Mouse (Mus musculus): ENCODE measurements around the gene Pum1.
A peak's percentile ranks its signal among the peaks of the same experiment; 100 is the strongest.
"Not testable (repeated sequence)": the region's sequence is repeated elsewhere in the genome, so short reads cannot be mapped to it uniquely, and the experiment has no call there.

Pum1 gene

DNA sequence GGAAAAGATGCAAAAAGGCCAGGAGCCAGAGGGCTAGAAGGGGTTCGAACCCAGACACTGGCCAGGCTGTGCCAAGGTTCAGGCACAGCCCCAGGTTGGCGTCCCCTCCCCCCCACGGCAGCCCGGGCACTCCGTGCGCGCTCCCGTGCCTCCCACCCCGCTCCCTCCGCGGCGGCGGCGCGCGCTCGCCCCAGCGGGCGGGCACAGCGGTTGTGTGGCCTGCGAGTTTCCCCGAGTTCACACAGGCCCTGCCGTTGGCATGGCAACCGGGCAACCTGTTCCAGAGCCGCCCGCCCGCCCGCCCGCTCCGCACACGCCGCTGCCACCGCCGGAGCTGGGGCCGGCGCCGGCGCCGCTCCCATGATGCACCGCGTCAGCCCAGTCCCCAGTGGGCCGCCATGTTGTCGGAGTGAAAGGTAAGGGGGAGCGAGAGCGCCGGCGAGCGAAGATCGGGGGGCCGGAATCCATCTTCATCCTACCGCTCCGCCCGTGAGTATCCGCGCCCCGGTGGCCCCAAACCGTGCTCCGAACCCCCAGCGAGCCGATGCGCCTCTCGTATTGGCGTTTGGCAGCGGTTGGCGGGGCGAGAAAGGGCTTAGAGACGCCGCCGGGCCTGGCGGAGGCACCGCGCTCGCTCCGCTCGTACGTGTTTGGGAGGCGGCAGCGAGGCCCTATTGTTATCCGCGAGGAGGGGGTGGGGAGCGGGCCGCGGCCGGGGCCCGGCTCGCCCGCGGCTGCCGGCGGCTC lies at the start of gene Pum1:
Pum1 (plus strand) TSS at position 343 of the 747 bp plus-strand sequence.
- peak; percentile 85 for DNase-seq (ENCODE audit: low read depth, low spot score)

DNA sequence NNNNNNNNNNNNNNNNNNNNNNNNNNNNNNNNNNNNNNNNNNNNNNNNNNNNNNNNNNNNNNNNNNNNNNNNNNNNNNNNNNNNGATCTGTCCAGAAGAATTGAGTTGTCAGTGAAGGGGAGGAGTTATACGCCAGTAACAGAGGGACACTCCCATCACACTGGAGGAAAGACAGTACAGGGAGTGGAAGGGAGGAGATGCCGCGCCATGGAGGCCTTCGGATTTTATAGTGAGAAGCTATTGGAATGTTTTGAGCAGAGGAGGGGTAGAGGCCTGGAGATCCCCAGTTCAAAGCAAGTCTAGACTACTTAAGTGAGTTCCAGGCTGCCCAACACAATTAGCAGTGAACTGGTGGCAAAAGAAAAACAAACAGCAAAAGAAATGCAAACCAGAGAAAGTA lies 33.7 kb upstream of the Pum1 start:
- DNase-seq (ENCODE audit: low read depth, low spot score) = no peak

DNA sequence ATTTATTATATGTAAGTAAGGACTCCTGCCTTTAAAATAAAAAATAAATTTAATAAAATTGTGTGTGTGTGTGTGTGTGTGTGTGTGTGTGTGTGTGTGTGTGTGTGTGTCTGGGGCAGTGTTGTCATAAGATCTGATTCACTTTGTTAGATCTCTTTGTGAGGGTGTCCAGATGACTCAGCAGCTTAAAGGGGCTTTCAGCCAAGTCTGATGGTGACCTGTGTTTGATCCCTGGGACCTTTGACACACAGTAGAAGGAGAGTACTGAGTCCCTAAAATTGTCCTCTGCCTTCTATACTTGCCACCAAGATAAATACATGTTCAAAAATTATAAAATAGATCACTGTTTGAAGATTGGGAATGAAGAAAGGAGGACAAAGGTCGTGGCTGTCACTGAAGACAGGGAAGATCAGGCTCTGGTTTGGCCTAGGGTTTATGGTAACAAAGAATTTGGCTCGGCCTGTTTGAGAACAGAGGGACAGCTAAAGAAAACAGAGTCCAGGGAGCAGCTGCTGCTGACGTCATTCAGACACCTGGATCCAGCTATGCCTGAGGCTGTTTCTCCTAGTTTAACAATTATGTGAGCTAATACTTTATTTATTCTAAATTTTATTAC lies 32.8 kb upstream of the Pum1 start:
- no peak for DNase-seq (ENCODE audit: low read depth, low spot score)

DNA sequence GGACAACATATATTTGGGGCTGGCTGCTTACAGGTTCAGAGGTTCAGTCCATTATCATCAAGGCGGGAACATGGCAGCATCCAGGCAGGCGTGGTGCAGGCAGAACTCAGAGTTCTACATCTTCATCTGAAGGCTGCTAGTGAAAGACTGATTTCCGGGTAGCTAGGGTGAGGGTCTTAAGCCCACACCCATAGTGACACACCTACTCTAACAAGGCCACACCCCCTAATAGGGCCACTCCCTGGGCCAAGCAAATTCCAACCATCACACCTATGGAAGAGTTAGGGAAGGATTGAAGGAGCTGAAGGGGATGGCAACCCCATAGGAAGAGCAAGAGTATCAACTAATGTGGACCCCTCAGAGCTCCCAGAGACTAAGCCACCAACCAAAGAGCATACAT lies 28.0 kb upstream of the Pum1 start:
- not testable (repeated sequence) for DNase-seq (ENCODE audit: low read depth, low spot score)

DNA sequence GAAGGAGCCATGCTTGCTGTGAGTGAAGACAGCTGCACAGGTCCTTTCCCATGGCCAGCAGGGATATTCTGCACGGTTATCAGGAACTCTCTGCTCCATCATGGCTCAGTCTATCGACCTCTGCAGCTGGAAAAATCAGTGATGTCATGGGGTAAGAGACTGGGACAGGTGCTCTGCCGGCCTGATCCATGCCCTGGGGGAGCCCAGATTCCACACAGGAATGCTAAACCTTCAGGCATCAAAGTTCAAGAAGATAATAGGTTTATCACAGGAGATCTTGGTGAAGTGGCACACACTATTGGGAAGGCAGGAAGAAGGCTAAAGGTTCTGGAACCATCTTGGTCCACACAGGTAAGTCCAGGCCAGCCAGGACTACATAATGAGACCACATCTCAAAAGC lies 26.4 kb upstream of the Pum1 start:
- DNase-seq (ENCODE audit: low read depth, low spot score) = no peak

DNA sequence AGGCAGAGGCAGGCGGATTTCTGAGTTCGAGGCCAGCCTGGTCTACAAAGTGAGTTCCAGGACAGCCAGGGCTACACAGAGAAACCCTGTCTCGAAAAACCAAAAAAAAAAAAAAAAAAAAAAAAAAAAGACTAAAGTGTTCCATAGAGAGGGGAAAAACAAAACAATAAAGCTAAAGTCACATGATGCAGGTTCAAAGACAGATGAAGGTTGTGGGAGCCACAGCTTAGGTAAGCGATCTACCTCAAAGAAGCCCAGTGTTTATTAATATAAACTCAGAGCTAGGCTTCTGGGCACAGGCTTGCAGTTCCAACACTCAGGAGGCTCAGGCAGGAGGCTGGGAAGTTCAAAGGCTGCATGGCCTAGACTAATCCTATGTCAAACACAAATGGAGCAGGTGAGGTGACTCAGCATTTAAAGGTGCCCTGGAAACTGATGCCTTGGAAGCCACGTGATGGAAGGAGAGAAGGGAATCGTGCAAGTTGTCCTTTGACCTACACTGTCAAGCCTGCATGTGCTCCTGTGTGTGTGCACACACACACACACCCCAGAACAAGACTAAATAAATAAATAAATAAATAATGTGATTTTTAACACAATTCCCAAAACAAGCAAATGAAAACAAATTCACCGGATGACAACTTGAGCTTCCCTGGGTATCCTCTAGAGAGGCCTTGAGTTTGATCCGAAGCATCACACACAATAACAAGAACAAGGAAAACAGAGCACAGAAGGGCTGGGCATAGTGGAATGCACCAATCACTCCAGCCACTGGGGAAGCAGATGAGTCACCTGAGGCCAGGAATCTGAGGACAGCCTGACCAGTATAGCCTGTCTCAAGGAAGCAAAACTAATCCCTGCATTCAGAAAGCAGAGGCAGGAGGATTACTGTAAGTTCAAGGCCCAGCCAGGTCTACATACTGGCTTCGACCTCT lies 25.4 kb upstream of the Pum1 start:
- no peak for DNase-seq (ENCODE audit: low read depth, low spot score)

DNA sequence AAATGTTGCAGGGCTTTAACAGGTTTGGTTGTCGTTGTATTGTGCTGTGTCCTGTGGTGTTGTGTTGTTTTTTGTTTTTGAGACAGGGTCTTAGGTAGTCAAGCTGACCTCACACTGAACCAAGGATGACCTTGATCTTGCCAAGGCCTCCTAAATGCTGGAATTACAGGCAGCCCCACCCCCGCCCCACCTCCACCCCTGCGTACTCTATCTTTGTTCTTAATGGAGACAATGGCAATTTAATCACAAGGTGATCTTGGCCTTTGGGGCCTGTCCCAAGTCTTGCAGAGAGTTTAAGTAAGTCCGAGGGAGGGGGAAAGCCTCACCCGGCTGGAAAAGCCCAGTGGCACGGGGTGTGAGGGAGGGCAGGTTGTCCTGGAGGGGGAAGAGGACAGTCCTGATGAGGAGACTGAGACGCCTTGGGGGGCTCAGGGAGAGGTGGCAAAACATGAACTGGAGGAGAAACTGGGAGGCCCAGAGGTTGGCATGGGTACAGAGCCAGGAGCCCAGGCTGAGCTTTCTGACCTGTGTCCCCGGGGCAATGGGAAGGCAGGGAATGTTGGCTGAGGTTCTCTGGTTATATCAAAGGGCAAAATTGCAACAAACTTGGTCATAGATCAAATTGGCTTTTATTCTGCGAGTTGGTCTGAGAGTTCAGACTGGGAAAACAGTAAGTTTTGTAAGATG lies 22.9 kb upstream of the Pum1 start:
- DNase-seq (ENCODE audit: low read depth, low spot score) = no peak

DNA sequence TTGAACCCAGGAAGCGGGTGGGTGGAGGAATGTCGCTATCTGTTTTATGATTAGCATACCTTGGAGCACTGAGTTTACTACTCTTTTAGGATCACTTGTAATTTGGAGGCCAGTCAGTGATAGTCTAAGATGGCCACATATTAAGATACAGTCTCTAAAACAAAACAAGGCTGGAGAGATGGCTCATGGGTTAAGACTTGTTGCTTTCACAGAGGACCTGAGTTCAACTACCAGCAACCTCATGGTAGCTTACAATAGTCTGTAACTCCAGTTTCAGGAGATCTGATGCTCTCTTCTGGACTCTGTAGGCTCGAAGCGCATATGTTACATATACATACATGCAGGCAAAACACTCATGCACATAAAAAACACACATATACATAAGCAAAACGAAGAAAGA lies 20.7 kb upstream of the Pum1 start:
- DNase-seq (ENCODE audit: low read depth, low spot score) = no peak

DNA sequence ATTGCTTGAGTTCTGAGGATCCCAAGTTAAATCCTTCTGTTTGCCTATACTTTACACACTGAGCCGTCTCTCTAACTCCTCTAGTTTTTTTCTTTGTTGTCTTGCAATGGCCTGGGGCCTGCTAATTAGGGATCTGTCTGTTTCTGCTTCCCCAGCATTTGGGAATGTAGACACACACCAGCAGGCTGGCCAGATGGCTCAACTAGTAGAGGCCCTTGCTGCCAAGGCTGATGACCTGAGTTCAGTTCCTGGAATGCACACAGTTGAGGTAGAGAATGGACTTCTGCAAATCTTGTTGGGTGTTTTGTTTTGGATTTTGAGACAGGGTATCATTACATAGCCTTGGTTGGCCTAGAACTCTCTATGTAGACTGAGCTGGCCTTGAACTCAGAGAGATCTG lies 17.7 kb upstream of the Pum1 start:
- no peak for DNase-seq (ENCODE audit: low read depth, low spot score)

DNA sequence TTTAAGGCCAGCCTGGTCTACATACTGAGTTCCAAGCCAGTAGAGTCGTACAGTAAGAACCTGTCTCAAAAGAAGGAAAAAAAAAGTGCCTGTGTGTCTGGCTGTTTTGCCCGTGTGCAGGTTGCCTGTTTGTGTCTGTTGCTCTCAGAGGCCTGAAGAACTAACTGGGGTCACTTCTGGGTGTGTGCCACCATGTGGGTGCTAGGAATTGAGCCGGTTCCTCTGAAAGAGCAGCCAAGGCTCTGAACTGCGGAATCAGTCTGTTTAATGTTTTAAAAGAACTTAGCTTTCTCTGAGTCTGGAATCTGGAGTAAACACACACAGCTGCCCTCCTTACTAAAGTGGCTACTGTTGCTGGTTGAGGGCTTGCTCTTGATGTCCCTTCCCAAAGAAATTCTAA lies 11.8 kb upstream of the Pum1 start:
- no peak for DNase-seq (ENCODE audit: low read depth, low spot score)

DNA sequence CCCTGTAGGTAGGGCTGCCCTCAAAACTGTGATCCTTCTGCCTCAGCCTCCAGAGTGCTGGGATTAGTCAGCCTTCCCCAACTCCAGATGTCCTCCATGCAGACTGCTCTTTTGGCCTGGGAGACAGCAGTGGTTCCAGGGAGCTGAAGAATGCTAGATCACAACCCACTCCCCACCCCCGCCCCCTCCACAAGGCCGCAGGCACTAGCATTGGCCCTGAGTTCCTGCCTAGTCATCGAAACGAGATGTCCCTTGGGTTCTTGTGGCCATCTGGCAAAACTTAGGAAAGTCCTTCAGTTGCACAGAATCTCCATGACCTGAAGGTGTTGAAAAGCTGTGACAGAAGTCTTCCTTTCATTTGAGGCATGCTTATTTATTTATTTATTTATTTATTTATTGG lies 10.6 kb upstream of the Pum1 start:
- DNase-seq (ENCODE audit: low read depth, low spot score) = no peak

DNA sequence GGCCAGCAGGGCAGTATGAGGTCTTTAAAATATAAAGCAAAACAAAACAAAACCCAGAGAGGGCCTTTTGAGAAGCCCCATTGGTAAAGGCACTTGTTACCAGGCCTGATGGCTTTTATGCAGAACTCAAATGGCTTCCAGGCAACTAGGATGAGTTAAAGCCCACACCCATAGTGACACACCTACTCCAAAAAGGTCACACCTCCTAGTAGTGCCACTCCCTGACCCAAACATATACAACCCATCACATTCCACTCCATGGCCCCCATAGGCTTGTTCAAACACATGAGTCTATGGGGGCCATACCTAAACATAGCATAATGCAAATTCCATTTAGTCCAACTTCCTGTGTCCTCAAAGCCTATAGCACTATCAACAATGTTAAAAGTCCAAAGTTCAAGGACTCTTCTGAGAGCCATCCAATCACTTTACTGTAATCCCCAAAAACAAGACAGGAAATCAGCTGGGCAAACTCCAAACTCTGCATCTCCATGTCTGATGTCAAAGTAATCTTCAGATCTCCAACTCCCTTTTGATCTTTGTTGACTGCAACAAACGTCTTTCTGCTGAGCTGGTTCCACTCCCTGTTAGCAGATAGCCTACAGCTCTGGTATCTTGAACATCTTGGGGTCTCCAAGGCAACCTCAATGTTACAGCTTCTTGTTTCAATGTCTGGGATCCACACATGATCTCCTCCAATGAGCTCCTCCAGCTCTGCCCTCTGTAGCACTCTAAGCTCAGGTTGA lies 5.1 kb upstream of the Pum1 start:
- DNase-seq (ENCODE audit: low read depth, low spot score) = no peak

DNA sequence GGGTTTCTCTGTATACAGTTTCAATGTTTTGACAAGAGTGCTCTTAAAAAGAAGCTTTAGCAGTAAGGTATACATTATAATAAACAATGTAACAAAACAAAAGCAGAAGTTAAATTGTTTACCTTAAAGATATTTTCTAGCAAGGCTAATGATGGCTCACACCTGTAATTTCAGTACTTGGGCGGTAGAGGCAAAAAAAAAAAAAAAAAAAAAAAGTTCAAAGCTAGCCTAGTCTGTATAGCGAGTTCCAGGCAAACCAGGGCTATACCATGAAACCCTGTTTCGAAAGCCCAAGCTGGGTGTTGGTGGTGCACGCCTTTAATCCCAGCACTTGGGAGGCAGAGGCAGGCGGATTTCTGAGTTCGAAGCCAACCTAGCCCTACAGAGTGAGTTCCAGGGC lies 3.7 kb upstream of the Pum1 start:
- DNase-seq (ENCODE audit: low read depth, low spot score) = no peak

DNA sequence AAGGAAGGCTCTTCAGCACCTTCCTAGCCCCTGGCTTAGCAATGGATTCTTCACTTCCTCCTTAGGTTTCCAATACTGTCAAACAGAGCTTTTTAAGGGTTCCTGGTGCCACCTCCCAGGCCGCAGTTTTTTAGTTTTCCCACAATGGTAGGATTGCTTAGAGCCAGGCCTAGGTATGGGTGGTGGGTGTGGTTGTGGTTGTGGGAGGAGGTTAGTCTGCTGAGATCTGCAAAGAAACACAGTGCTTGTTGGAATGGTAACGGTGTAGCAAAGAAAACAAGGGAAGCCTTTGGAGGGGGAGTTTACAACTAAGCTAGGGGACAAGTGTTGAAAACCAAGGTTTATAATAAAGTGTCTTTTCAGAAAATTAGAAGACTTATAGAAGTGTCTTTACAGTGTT lies 3.0 kb upstream of the Pum1 start:
- no peak for DNase-seq (ENCODE audit: low read depth, low spot score)

DNA sequence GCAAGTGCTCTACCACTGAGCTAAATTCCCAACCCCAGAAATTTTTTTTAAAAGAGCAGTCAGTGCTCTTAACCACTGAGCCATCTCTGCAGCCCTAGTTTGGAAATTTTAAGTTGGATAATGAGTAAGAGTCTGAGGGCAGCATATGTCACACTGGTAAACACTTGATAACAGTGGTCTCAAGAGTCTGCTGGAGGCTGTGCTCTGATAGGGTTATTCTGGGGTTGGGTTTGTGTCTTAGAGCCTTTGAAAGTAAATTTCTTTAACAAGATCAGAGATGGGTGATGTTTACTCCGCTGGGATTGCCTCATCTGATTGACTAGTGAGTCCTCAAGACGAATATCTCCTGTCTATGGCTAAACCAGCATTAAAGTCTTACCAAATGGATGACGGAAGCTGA lies 2.0 kb upstream of the Pum1 start:
- no peak for DNase-seq (ENCODE audit: low read depth, low spot score)

DNA sequence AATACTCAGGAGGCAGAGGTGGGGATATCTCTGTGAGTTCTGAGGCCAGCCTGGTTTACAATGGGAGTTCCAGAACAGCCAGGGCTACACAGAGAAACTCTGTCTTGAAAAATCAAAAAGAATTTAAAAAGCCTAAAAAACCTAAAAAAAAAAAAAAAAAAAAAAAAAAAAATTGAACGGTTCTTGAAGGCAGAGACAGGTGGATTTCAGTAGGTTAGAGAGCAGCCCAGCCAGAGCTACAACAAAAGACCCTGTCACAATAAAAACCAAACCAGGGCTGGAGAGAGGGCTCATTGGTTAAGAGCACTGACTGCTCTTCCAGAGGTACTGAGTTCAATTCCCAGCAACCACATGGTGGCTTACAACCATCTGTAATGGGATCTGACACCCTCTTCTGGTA lies 816 bp upstream of the Pum1 start:
- not testable (repeated sequence) for DNase-seq (ENCODE audit: low read depth, low spot score)

DNA sequence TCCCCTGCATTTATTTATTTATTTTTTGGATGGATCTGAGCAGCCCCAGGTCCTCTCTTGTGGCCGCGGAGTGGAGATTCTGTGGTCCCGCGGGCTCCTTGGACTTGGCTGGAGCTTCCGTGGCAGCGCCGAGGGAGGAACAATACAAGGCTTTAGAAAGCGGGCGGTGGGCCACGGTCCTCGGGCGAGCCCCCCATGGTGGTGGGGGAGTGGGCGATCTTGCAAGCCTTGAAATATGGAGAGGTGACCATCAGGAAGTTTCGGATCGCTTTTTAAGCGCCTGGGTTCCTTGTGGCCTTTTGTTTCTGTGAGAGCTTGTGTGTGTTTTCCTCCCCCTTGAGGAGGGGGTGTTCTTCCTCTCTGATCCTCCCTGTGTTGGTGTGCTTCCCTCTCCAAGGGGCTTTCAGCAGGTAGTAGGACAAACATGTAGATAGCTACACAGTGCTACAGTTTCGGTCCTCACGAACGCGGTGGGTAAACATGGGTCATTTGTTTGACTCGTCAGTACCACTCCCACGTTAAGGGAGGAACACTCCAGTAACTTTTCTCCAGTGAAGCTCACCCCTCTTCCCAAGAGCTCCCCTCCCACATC lies 785 bp downstream of the Pum1 start:
- DNase-seq (ENCODE audit: low read depth, low spot score) = no peak

DNA sequence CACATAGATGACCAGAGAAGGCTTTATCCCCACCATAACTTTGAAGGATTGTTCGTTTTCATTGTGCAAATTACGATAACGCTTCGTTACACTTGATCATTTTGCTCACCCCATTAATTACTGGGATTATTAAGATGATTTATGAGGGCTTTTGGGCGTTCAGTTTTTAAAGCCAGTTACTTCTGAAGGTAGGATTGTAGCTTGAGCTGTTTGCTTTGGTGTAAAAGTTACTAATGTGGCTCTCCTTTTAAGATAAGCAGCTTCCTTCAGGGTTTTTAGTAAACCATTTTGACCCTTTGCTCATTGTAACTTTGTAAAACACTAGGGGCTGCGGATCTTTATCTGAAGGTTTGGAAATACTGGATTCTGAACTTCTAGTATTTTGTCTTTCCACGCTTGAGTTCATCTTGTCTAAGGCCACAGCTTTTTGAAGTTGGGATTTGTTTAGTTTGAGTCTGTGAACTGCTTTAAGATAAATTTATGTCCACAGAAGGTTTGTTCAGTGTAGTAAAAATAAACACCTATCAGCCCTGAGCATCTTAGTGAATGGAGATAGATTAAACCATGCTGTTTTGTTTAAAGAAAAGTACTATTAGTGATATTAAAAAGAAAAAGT lies 1.4 kb downstream of the Pum1 start:
- DNase-seq (ENCODE audit: low read depth, low spot score) = no peak

DNA sequence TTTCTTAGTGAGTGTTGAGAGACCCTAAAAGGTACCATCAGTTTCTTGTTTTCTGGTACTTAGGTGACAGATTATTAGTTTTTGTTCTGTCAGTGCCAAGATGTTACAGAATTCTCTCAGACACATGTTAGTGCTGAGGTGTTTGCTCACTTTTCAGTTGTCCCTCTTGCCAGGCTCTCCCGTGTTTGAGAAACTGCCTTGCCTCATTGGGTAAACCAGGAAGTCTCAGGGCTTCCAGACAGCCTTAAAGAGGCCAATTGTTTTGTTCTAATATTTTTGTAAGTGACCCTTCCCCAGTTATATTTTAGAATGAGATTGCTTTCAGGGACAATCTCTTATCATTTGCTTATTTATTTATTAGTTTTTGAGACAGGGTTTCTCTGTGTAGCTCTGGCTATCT lies 2.1 kb downstream of the Pum1 start:
- DNase-seq (ENCODE audit: low read depth, low spot score) = no peak

DNA sequence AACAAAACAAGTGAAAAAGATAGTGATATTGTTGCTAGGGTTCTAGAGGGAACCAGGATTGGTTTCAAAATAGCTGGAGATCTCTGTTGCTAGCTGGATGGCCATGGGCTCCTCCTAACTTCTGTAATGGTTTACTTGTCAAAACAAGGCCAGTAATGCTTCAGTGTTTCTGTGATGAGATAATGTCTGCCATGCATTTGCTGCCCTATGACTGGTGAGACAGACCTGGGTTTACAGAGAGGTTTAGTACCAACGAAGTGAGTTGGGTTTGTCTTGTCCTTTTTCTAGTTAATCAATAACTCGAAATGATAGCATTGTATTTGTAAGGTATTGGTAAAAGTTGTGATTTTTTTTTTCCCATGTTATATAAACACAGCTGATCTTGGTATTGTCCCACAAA lies 4.6 kb downstream of the Pum1 start:
- DNase-seq (ENCODE audit: low read depth, low spot score) = no peak

Measured in brain, embryonic 18.5 days (tissue).